Mouse (Mus musculus) erythroblast, embryonic 14.5 days (primary cell): Measurements from ENCODE around the gene Gm36028. TPM values are rescaled to one million over a fixed set of nuclear protein-coding genes. Genes with fewer than 3 reads are reported as not detected.

Experiments
- H3K27me3 ChIP-seq: 2 replicates; pipeline ENCODE4 v1.6.1; 2012; ENCODE audit warnings: inconsistent platforms; ENCODE audit not compliant: control insufficient read depth
- H3K36me3 ChIP-seq: 2 replicates; pipeline ENCODE4 v1.6.1; 2012; ENCODE audit warnings: mild to moderate bottlenecking, inconsistent platforms; ENCODE audit not compliant: control insufficient read depth
- H3K4me1 ChIP-seq: 2 replicates; pipeline ENCODE4 v1.6.1; 2012; ENCODE audit warnings: inconsistent platforms; ENCODE audit not compliant: control insufficient read depth
- H3K4me3 ChIP-seq: replicated peaks from 2 replicates; pipeline ENCODE3; 2012; ENCODE audit warnings: moderate library complexity, mild to moderate bottlenecking, inconsistent platforms
- H3K9me3 ChIP-seq: 2 replicates; pipeline ENCODE4 v1.6.1; 2012; ENCODE audit warnings: low read length, inconsistent platforms, mixed read lengths; ENCODE audit not compliant: control insufficient read depth
- GATA1 ChIP-seq: IDR thresholded peaks from 2 replicates; pipeline ENCODE4 v1.6.1; 2012; ENCODE audit warnings: low read length, inconsistent platforms, mixed read lengths
- TAL1 ChIP-seq: IDR thresholded peaks from 3 replicates; pipeline ENCODE4 v1.6.1; 2012; ENCODE audit warnings: low read length, inconsistent platforms, mixed read lengths
- polyA plus RNA-seq: library from polyadenylated mRNA; stranded (reverse); fragments of >175 nt; gene quantifications from 2 replicates; pipeline ENCODE4 v1.2.3, GENCODE M21; 2012

Gm36028 gene
- not detected in 2 replicates for polyA plus RNA-seq

- H3K4me1 ChIP-seq, result peaks cover 5% of the 10 kb centered on the region
- H3K27me3 ChIP-seq, result no peaks in the 10 kb centered on the region
- no peaks in the 10 kb centered on the region for H3K9me3 ChIP-seq
- no peak within 1 kb of the TSS for H3K4me3 ChIP-seq
- TF ChIP-seq GATA1 (no peak), TAL1 (no peak)
- no peaks in the 10 kb centered on the region for H3K36me3 ChIP-seq
Observed at GRCm38 (mm10) chr16:37861029-37861428, at the start of gene Gm36028. Gm36028 (minus strand) TSS chr16:37861146.

- no peaks in the 10 kb centered on the region for H3K36me3 ChIP-seq
- no peaks in the 10 kb centered on the region for H3K27me3 ChIP-seq
- H3K4me3 ChIP-seq, result no peak overlapping the region
- H3K9me3 ChIP-seq, result no peaks in the 10 kb centered on the region; the same call in 1 of the 2 replicates
- TF ChIP-seq GATA1 (no peak), TAL1 (no peak)
- H3K4me1 ChIP-seq, result no peaks in the 10 kb centered on the region
Observed at GRCm38 (mm10) chr16:37906456-37906855, 45.5 kb upstream of the Gm36028 start.

GRCm38 (mm10) chr16:37901318-37901717, 40.4 kb upstream of the Gm36028 start:
- TF ChIP-seq TAL1 (no peak), GATA1 (no peak)
- Histone ChIP-seq H3K4me1 (no peaks in the 10 kb centered on the region), H3K4me3 (no peak overlapping the region), H3K36me3 (no peaks in the 10 kb centered on the region), H3K27me3 (no peaks in the 10 kb centered on the region), H3K9me3 (no peaks in the 10 kb centered on the region; the same call in 1 of the 2 replicates)

- Histone ChIP-seq H3K4me1 (peaks cover 7% of the 10 kb centered on the region), H3K27me3 (no peaks in the 10 kb centered on the region), H3K4me3 (no peak overlapping the region), H3K36me3 (no peaks in the 10 kb centered on the region), H3K9me3 (no peaks in the 10 kb centered on the region)
- TF ChIP-seq TAL1, result no peak
- no peak for TF ChIP-seq GATA1
Observed at GRCm38 (mm10) chr16:37899357-37899756, 38.4 kb upstream of the Gm36028 start.

GRCm38 (mm10) chr16:37898790-37899189, 37.8 kb upstream of the Gm36028 start:
- no peak overlapping the region for H3K4me3 ChIP-seq
- TF ChIP-seq TAL1, result no peak
- no peak for TF ChIP-seq GATA1

GRCm38 (mm10) chr16:37893942-37894341, 33.0 kb upstream of the Gm36028 start:
- TF ChIP-seq GATA1 (no peak), TAL1 (no peak)
- Histone ChIP-seq H3K27me3 (no peaks in the 10 kb centered on the region), H3K36me3 (no peaks in the 10 kb centered on the region), H3K4me3 (no peak overlapping the region), H3K9me3 (no peaks in the 10 kb centered on the region), H3K4me1 (peaks cover 11% of the 10 kb centered on the region)

More at GRCm38 (mm10) chr16:37898790-37899189, 37.8 kb upstream of the Gm36028 start:
- Histone ChIP-seq H3K36me3 (no peaks in the 10 kb centered on the region), H3K27me3 (no peaks in the 10 kb centered on the region), H3K4me1 (peaks cover 10% of the 10 kb centered on the region), H3K9me3 (no peaks in the 10 kb centered on the region)

GRCm38 (mm10) chr16:37893381-37893780, 32.4 kb upstream of the Gm36028 start:
- no peaks in the 10 kb centered on the region for H3K9me3 ChIP-seq
- TF ChIP-seq GATA1 (no peak), TAL1 (no peak)
- no peaks in the 10 kb centered on the region for H3K27me3 ChIP-seq
- peaks cover 11% of the 10 kb centered on the region for H3K4me1 ChIP-seq
- H3K36me3 ChIP-seq, result no peaks in the 10 kb centered on the region
- H3K4me3 ChIP-seq, result no peak overlapping the region

- Histone ChIP-seq H3K4me1 (peaks cover 11% of the 10 kb centered on the region), H3K36me3 (no peaks in the 10 kb centered on the region), H3K9me3 (no peaks in the 10 kb centered on the region), H3K4me3 (no peak overlapping the region), H3K27me3 (no peaks in the 10 kb centered on the region)
- TF ChIP-seq TAL1, result no peak
- no peak for TF ChIP-seq GATA1
Observed at GRCm38 (mm10) chr16:37892667-37893066, 31.7 kb upstream of the Gm36028 start.

GRCm38 (mm10) chr16:37888986-37889385, 28.0 kb upstream of the Gm36028 start:
- Histone ChIP-seq H3K27me3 (no peaks in the 10 kb centered on the region), H3K36me3 (peaks cover 2% of the 10 kb centered on the region; the same call in 1 of the 2 replicates), H3K4me3 (no peak overlapping the region), H3K9me3 (no peaks in the 10 kb centered on the region), H3K4me1 (peaks cover 2% of the 10 kb centered on the region)
- TF ChIP-seq GATA1, result no peak
- TF ChIP-seq TAL1, result no peak

- no peak for TF ChIP-seq TAL1
- TF ChIP-seq GATA1, result no peak
Observed at GRCm38 (mm10) chr16:37881168-37881567, 20.2 kb upstream of the Gm36028 start.

More at GRCm38 (mm10) chr16:37881168-37881567, 20.2 kb upstream of the Gm36028 start:
- Histone ChIP-seq H3K4me1 (no peaks in the 10 kb centered on the region), H3K4me3 (no peak overlapping the region), H3K27me3 (no peaks in the 10 kb centered on the region), H3K9me3 (no peaks in the 10 kb centered on the region), H3K36me3 (peaks cover 46% of the 10 kb centered on the region)
